Mouse (Mus musculus): ENCODE results near the gene Tatdn3. TPM values are rescaled to one million over a fixed set of nuclear protein-coding genes. Genes with fewer than 3 reads are reported as not detected.

The Tatdn3 gene
- total RNA-seq, 2 experiments from 2014 or later: 19.4 to 23.5 TPM

DNA sequence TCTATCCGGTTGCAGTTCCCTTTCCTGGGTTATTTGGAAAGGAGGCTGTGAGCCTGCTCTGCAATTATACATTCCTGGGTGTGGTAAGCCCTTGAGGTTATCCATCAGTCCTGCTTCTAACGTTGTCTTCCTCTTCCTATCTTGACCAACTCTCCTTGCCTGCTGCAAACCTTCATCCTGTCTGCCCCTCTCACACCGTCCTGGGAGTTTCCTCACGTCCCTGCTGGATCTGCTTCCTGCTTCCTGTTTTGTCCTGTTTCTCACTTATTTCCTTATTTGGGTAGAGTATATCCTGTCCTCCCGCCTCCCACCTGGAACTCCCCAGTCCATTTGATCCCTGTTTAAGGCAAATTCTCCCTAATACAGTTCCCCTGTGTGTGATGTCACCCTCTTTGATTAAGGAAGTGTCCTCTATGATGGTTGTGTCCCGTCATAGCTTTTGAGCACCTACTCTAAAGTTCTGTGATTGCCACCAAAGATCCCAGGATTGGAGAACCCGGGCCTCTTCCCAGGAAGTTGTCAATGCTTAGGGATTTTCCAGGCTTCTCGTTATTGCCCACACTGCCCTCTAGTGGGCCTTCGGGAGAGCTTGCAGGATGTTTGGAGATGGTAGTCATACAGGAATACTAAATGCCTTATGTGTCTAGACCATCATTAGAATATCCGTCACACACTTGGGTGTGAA is 12.6 kb upstream of the Tatdn3 start:
- peak; percentile 73 for DNase-seq

DNA sequence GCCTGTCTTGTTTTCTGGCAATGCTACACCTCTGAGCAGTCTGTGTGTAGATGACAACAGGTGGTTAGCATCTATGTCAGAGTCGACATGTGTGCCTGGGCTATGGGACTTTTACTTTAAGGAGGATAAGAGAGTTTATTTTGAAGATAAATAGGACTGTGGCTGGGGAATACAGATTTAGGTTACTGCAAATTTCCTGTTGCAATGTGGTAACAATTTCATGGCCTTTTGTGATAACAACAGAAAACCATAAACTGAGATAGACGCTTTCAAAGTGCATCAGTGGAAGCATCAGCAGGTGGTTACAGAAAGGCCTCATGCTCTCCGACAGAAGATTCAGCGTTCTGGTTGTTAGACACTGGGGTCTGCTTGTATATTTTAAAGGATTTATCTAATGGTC is 10.8 kb upstream of the Tatdn3 start:
- DNase-seq: no peak

DNA sequence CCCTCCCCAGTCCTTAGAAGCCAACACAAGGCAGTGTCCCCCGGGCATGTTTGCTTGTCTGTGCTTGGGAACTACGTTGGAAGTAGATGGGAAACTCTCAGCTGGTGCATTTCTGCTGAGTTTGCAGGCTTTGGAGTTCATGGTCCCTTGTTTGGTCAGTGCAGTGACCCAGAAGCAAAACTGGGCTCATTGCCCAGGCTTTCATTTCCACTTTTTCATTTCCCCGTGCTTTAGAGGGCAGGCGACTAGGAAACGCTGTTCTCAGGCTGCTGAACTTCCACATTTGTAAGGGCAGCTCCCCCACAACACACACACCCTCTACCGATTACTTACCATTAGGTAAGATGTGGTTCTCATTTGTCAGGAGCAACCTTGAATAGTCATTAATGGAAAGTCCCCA is 10.3 kb upstream of the Tatdn3 start:
- peak; percentile 48 for DNase-seq

DNA sequence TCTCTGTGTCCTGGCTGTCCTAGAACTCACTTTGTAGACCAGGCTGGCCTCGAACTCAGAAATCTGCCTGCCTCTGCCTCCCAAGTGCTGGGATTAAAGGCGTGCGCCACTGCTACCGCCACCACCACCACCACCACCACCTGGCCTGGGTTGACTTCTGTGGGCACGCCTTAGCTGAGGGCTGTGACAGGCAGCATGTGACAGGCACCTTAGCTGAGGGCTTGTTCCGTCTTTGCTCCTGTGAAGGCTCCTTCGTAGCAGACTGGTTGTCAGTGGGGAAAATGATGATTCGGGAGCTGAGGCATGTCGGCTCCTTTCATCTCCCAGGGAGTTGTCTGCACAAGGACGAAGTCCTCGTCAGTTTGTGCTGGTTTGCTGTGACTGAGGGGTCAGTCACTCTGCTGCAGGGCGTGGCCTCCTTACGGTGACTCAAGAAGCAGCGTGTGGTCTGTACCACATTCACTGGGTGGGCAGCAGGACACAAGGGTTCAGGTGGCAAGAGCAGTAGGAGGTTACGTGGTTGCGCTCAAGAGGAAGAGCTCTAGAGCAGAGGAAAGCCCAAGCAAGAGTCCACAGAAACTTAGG is 9.7 kb upstream of the Tatdn3 start:
- DNase-seq: no peak

DNA sequence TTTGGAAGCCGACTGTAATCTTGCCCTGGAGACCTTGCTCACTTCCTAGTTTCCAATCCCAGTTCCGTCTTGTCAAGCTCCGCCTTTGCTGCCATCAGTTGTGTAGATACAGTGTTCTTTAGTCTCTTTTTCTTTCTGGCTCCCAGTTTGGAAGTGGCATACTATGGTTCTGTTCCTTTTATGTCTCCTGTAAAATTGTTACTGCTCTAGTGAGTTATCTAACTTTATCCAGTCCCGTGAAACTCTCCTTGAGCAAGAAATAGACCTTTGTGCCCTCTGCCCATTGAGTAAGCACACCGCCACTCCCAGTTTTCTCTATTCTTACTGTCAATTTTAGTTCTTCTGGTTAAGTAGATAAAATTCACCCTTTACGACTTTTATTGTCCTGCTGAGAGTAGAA is 8.9 kb upstream of the Tatdn3 start:
- DNase-seq: no peak

DNA sequence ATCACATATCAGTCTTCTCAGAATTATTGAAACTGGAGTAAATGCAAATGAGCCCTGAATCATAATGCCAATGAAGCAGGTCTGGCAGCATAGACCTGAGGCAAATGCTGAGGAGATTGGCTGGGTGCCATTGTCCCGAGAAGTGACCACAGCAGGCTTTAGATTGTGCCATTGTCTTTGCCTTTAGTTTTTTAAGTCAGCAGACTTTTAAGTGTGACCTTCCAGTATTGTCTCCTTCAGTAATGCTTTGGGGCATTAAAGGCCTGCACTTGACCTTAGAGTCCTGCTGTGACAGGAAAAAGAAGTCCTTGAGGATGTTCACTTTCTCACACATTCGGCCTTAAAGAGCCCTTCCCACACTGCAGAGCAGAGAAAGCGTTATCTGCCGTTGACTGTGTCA is 7.5 kb upstream of the Tatdn3 start:
- DNase-seq: no peak

DNA sequence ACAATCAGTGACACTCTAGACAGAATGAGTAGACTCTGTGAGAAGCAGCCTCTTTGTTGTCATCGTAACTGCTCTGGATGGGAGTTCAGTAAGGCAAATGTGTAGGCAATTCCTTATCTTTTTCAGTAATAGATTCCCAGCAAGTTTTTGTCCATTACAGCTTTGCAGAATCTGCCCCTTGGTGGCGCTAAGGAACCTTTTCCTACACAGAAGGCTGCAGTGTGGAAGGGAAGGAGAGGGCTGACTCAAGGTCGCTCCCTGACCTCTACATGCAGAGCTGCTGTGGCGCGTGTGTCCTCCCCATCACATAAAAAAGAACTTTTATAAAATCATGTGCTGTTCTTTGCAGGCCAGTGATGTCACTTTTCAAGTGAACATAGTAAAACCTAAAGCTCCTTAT is 5.6 kb upstream of the Tatdn3 start:
- DNase-seq: peak; percentile 28

DNA sequence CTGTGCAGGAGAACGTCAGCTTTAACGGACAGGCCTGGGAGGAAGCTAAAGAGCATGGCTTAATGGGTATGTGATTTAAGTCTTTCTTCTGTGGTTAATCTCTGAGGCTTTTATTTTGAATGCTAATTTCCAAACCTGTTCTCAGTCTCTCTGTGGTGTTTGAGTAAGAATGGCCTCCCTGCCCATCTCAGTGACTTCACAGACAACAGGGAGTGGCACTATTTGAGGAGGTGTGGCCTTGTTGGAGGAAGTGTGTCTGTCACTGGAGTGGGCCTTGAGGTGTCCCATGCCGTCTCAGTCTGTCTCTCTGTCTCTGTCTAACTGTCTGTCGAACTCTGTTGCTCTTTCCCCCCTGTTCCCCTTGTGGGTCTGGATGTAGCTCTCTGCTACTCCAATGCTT is 2.5 kb upstream of the Tatdn3 start:
- DNase-seq: no peak

DNA sequence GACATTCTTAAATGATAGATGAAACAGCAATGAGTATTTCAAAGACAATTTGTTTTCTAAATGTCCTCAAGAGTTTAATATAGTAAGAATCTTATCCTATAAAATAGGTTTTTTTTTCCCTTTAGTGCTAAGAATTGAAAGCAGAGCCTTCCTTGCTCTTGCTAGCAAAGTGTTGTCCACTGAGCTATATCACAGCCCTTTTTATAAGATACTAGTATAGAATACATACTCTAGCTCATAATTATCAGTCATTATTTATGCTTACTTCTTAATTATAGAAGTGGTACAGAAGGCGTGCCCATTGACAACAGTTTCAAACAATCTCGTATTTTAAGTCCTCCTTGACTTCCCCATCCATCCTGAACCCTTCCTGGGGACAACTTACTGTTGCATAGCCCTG is 1.8 kb upstream of the Tatdn3 start:
- no peak for DNase-seq

DNA sequence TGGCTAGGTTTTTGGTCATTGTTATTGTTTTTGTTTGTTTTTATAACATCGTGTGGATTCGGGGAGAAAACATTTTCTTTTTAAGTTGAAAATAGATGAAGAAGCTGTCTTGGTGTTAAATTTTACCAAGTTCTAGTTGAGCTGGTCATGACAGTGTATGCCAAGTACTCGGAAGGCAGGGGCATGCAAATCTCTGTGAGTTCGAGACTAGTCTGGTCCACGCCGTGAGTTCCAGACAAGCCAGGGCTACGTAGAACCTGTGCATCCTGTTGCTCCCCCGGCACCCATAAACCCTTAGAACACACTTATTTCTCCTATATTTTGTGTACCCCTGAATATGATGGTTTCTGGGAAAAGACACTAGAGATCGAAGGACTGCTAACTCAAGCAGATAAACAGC is 968 bp upstream of the Tatdn3 start:
- no peak for DNase-seq

DNA sequence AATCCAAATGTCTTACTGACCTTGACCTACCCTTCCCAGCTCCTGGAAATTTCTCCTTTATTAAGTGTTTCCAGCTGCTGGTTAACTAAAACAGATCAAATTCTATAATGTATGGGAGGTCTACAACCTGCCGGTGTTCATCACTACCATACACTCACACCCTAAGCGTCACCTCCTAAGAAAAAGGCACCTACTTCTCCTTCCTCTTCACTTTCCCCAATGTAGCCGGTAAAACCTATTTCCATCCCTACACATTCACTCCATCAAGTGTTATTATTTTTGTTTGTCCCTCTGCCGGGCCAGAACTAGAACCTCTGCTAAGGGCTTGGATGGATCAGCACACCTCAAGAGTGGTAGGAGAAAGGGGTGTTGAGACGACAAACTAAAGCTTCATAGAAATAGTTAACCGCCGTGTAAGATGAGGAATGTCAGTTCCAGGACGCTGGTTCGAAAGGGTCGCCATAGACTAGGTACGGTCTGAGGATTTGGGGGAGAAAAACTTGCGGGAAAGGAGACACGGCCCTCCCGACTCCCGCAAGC is 421 bp downstream of the Tatdn3 start:
- no peak for DNase-seq

DNA sequence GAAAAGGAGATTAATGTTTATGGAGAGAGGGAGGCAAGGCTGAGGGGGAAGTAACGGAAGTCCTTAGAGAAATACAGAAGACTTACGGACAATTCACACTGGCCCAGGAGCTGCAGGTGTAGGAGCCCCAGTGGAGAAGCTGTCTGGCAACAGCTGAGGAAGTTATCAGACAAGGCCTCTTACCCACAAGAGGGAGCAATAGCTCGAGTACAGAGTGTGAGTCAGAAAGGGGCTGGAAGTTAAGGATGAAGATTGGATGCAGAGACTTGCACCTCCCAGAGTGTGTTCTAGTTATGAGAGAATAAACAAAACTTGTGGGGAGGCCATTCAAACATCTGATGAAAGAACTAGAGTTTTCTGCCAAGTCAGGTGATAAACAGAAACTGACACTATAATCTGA is 5.3 kb downstream of the Tatdn3 start:
- DNase-seq: no peak

DNA sequence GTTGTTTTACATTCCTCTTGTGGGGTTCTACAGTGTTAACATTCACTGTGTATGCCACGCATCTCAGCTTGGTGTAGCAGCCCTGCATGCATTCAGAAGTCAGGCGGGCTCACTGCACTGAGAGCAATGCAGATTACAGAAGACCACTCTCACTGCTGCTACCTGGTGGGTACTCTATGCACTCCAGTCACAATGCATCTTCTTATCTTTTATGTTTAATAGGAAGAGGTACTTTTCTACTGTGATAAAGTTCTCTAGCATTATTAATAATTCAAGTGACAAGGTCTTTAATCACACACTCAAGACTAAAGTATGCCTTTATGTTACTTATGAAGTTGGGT is 7.2 kb downstream of the Tatdn3 start:
- DNase-seq: no peak

DNA sequence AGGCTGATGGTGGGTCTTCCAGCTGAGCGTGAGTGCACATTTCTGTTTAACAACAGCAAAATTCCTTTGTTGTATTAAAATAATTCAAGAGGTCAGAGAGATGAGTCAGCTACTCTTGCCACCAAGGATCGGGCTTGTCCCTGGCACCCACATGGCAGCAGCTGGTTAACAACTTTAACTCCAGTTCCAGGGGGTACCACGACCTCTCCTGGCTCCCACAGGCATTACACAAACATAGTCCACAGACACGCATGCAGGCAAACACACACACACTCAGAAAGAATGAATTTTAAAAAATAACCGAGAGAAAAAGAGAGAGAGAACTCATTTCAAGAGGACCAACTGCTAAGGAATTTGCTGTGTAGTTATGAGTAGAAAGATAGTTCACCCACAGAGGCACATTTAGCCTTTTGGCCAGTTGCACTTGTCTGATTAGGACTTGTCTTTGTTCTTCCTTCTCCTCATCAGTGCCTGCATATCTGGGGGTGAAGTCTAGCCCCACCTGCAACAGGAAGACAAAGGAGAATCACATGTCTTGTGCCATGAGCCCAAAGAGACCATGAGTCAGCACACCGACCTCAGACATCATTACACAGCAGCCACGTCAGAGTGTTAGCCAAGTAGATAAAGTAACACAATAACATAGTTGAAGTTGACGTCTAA is 7.7 kb downstream of the Tatdn3 start:
- no peak for DNase-seq

DNA sequence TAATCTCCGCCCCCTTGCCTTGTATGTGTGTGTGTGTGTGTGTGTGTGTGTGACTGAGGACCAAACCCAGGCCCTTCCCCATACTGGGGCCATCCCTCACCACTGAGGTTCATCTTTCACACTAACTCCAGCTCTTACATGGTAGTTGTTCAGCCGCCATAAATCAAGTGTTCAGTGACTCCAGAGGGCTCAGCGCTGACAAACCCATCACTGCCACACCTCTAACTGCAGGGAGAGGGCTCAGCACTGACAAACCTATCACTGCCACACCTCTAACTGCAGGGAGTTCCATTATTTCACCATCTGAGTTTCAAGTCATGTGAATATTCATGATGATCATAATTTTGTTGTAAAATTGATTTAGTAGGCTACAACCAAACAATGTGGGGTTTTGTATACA is 9.2 kb downstream of the Tatdn3 start:
- no peak for DNase-seq

DNA sequence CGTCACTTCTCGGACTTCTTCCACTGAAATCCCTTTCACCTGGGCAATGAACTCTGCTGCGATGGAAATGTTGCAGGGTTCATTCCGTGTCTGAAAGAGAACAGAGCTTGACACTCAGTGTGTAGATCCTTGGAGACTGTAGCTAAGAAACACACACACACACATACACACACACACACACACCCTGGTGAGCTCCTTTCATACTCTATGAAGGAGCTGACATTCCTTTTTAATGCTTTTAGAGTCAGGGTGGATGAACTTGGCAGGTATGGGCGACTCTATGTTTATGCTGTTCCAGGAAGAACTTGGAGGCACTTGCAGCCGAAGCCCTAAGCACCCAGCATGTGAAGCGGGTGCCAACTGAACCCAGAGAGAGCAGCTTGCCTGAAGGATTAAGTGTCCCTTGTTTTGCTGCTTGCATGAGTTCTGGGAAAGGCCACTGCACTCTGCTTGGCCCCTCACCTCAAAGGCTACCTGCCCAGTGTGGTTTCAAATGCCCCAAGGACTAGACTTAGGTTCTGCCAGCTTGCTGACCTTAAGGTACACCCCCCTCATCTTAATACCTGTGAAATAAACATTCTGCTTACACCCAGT is 16.4 kb downstream of the Tatdn3 start:
- DNase-seq: no peak

DNA sequence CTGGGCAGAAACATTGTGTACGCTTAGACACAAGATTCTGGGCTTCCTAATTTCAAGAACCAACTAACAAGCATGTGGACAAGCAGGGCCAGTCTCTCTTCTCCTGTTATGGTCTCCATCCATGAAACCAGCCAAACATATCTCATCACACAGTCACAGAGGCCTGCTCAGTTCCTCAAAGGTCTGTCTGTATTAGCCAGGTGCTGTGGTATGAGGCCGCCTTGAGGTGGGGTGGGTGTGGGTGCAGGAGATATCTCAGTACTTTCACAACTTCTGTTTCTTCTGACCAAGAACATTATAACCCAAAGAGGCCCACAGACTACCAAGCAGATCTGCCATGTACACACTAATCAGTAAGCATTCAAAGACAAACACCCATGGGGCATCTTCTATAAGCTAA is 17.5 kb downstream of the Tatdn3 start:
- no peak for DNase-seq

DNA sequence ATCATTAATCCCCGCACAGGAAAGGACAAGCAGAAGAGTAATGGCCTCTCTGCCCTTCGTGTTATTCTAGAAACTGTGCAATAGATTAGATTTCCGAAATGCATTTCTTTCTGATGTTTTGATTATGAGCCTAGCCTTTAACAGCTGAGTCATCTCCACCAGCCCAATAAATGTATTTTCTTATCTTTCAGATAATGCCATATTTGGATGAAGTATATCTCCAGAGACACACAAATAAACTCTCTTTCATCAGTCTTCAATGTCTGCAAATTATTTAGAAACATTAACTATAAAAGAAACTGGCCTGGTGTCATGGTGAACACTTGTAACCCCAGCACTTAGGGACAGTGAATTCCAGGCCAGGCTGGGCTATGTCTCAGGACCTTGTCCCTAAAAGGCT is 20.0 kb downstream of the Tatdn3 start:
- no peak for DNase-seq

DNA sequence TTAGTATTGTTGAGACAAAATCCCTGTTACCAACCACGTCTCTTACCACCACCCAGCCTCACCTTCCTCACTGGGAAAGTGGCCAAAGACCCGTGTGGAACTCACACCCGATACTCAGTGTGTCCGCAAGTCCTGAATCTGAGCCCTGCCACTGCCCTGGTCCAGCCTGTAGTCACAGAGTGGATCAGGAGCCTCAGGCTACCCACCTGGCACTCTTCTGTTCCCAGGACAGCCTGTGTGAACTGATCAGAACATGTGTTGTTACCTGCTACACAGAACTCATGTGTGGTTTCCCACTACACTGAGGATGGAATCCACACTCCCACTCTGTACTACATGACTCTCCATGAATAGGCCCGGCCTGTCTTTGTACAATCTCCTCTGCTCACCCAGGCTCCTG is 20.6 kb downstream of the Tatdn3 start:
- no peak for DNase-seq

DNA sequence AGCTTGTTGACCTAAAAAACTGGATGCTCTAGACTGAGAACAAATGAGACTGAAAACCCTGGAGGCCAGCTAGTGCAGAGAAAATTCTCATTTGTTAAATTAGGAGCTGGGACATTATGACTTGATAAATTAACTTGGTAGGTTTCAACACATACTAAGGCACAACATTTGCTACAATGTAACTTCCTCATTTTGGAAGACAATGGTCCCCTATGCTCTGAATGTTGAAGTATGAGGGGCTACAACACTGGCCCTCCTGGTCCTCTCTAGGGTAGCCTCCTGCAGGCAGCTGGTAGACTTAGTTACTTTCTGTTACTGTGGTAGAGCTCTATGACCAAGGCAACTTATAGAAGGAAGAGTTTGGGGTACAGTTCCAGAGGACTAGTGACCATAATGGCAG is 21.4 kb downstream of the Tatdn3 start:
- no peak for DNase-seq

DNA sequence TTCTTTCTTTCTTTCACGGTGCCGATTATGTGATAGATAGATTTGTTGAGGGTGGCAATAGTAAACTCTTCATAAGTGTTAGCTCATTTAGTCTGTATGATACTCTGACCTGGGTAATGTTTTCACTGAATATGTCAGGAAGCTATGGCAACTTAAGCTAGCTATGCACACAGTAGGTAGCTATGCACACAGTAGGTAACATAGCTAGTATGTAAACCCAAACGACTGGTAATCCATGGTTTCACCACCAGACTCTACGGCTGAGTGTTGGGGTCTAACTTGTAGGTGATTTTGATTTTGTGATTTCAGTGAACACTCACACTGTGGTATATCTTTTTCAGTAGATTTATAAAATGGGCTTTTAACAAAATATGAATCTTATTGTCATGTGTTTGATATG is 24.7 kb downstream of the Tatdn3 start:
- DNase-seq: no peak

DNA sequence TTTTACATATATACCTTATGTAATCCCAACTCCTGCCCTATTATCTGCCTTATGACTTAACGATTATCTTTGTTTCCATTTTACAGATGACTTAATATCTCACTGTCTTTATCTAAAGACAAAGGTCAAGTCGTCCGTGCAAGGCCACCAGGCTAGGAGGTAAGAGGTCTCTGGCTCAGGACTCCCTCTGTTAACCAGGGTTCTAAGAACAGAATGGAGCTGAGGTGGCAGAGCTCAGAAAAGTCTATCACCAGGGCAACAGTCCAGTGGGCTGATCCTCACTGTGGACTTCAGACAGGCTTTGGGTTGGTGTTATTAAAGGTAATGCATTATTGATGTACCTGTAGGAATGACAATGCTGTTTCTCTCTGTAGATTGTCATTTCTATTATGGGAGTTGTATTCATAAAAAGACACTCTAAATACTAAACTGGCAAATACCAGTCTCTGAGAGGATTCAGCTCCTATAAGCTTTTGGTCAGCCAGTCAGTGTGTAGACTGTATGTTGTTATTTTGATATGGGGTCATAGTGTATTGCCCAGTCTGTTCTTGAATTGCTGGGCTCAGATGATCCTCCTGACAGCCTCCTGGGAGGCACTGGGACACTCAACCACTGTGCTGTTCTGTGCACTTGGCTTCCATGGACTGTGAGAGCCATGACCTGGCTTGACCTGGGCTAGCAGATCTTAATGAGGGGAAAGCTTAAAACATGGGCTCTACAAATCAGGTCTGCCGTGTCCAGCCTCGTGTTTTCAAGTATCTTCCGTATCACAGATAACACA is 26.0 kb downstream of the Tatdn3 start, which contains the start of gene Spata45:
Spata45 (plus strand) TSS at position 86 of the 781 bp plus-strand sequence.
- DNase-seq: no peak

DNA sequence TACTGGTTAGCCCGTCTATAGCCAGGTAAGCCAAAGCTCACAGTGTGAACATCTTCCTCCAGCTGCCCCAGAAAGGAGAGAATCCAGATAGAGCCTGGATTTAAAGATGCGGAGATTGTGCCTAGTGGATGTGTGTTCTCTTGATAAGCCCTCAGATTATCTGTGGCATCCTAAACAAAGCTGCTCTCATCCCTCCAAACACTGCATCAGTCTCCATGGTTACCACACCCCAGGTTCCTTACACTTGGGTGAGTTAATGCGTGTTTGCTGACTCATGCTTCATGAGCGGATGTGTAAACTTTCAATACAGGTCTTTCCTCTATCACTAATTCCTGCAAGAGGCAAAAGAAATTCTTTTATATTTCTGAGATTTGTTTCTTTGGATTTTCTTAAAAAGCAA is 27.1 kb downstream of the Tatdn3 start:
- DNase-seq: no peak
